Mouse (Mus musculus): ENCODE data around the gene Dffb.

- TF ChIP-seq EP300 (IDR thresholded peaks at IDR 0.05; ENCODE audit: low read depth) = no peak
- TF ChIP-seq CTCF (IDR thresholded peaks at IDR 0.05; ENCODE audit: low read depth) = no peak
These were observed 6.9 kb downstream of the Dffb start for GRCm38 (mm10) chr4:153968063-153968462.

Data from heart, postnatal 0 days (tissue).